Mouse (Mus musculus): ENCODE data around the gene Slc2a3.

The Slc2a3 gene

DNA sequence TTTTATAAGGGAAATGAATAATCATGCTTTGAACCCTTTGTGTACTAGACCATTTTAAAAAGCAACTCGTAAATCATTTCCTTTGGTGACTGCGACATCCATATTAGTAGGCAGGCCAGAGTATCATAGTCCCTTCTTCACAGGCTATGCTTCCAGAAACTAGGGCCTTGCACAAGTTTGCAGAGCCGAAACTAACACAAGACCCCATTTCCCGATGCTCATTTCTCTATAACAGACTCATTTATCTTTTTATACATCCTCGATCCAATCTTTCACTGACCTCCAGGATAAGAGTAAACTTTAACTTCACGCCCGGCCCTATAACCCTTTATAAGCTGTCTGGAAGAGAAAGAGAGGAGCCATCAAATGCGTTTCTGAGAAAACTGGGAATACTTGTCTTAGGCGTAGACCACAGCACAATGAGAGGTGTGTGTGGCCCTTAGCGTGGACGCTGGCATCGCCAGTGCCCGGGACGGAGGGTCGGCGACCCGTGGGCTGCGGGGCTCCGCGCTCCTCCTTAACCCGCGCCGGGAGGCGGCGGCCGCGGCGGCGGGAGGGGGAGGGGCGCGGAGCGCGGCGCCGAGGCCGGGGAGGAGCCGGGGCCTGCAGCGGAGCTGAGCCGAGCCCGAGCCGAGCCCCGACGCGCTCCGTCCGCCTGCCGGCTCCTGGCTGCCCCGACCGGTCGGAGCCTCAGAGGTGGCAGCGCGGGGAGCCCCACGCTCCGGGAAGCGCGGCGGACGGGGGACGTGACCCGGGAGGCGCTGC is 18.0 kb upstream of the Slc2a3 start, which contains the start of gene Foxj2:
Gene Foxj2, plus strand, starts transcription at position 609 of the 765 bp plus-strand sequence.
- H3K36me3 ChIP-seq (ENCODE audit: control insufficient read depth, insufficient read depth, low read length, poor library complexity, severe bottlenecking) = no peaks in the 10 kb centered on the region; the same call in 1 of the 2 replicates
- DNase-seq (ENCODE audit: low read depth, low spot score) = peak; percentile 71
- no peaks in the 10 kb centered on the region for H3K27me3 ChIP-seq (ENCODE audit: control insufficient read depth, insufficient read depth, low read length, poor library complexity, severe bottlenecking)

DNA sequence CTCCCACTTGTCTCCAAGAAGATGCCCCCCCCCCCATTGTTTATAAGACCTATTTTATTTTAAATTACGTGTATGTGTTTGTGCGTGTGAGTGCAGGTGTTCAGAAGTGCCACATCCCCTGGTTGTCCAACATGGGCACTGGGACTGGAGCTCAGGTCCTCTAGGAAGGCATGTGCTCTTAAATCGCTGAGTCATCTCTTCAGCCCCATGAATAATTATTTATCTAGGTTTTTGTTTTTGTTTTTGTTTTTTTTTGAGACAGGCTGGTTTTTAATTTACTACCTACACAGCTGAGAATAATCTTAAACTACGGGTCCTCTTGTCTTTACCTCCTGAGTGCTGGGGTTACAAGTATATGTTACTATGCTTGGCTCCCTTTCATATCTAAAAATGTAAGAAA is 12.2 kb upstream of the Slc2a3 start:
- Histone ChIP-seq H3K36me3 (ENCODE audit: control insufficient read depth, insufficient read depth, low read length, poor library complexity, severe bottlenecking) (no peaks in the 10 kb centered on the region), H3K27me3 (ENCODE audit: control insufficient read depth, insufficient read depth, low read length, poor library complexity, severe bottlenecking) (no peaks in the 10 kb centered on the region)
- no peak for DNase-seq (ENCODE audit: low read depth, low spot score)

DNA sequence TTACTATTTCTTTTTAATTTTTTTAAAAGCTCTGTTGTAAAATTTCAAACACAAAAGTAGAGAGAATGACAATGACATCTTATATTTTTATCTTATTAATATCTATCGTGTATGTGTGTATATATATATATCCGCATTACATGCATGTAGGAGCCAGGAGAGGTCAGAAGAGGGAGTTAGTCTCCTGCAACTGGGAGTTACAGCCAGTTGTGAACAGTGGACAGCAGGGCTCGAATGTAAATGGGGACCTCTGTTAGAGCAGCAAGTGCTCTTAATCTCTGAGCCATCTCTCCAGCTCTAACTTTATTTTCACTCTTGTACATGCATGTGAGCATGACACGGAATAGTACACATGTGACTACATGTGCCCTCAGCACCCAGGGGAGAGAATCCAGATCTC is 11.3 kb upstream of the Slc2a3 start:
- no peak for DNase-seq (ENCODE audit: low read depth, low spot score)
- H3K27me3 ChIP-seq (ENCODE audit: control insufficient read depth, insufficient read depth, low read length, poor library complexity, severe bottlenecking) = no peaks in the 10 kb centered on the region
- no peaks in the 10 kb centered on the region for H3K36me3 ChIP-seq (ENCODE audit: control insufficient read depth, insufficient read depth, low read length, poor library complexity, severe bottlenecking)

DNA sequence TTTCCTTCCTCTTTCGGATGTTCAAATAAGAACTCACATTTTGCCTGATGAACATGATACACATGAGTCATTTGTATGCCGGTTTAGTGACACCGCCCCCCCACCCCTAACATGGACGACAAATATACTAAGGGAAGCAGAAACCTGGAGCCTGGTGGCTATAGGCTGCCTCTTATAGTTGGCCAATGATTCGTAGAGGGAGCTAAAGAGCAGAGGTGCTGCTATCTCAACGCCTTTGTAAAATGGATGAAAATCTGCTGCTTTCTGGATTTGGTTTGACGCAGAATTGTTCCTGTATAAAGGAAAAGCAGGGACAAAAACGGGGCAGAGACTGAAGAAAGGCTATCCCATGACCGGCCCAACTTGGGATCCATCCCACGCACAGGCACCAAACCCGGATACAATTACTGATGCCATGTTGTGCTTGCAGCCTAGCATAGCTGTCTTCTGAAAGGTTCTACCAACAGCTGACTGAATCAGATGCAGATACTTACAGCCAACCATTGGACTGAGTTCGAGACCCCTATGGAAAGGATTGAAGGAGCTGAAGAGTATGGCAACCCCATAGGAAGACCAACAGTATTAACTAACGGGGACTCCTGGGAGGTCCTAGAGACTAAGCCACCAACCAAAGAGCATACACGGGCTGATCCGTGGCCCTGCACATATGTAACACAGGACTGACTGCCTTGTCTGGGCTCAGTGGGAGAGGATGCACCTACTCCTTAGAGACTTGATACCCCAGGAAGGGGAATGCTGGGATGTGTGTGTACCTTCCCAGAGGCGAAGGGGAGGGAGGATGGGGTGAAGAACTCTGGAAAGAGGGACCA is 10.5 kb upstream of the Slc2a3 start:
- Histone ChIP-seq H3K27me3 (ENCODE audit: control insufficient read depth, insufficient read depth, low read length, poor library complexity, severe bottlenecking) (no peaks in the 10 kb centered on the region), H3K36me3 (ENCODE audit: control insufficient read depth, insufficient read depth, low read length, poor library complexity, severe bottlenecking) (no peaks in the 10 kb centered on the region)
- DNase-seq (ENCODE audit: low read depth, low spot score) = peak; percentile 84

DNA sequence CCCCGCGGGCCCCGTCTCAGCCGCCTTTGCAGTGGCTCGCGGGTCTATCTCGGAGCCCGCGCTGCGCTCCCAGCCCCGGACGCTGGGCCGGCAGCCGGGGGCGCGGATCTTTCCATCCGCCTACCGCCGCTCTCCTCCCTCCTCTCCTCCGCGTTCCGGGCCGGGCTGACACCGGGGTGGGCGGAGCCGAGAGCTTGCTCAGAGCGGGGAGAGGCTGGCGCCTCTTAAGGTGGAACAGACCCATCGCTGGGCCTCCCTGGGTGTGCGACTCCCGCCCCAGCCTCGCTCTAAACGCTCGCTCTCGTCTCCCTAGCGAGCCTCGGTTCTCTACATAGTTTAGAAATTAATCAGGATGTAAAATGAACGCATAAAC is 9.8 kb upstream of the Slc2a3 start:
- Histone ChIP-seq H3K36me3 (ENCODE audit: control insufficient read depth, insufficient read depth, low read length, poor library complexity, severe bottlenecking) (no peaks in the 10 kb centered on the region), H3K27me3 (ENCODE audit: control insufficient read depth, insufficient read depth, low read length, poor library complexity, severe bottlenecking) (no peaks in the 10 kb centered on the region)
- peak; percentile 95 for DNase-seq (ENCODE audit: low read depth, low spot score)

DNA sequence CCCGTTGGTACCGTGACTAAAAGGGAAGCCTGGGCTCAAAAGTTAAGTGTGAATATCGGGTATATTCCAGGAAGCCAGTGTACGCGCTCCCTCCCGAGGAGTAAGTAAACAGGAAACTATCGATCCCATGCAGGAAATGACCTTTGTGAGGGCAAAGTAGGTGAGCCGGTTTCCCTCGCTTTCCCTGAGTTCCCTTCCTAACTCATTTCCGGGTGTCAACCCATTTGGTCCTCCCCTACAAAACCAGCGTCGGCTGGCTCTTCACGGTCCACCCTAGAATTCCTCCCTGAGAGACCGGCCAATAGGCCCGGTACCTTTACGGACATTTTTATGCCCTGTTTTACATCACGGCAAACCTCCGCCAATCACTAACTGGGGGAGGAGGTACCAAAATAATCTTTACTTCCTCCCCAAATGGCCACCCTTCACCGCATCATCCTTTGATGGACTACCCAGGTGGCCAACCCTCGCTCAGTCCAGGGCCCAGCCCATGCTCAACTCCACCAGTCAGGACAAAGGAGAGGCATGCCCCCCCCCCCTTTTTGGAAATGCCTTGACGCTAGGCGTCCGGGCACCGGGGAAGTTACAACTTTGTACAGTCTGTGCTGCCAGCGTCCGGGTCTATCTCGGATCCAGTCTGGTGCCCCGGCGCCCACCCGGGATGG is 9.3 kb upstream of the Slc2a3 start:
- Histone ChIP-seq H3K36me3 (ENCODE audit: control insufficient read depth, insufficient read depth, low read length, poor library complexity, severe bottlenecking) (no peaks in the 10 kb centered on the region), H3K27me3 (ENCODE audit: control insufficient read depth, insufficient read depth, low read length, poor library complexity, severe bottlenecking) (no peaks in the 10 kb centered on the region)
- DNase-seq (ENCODE audit: low read depth, low spot score) = peak; percentile 99

DNA sequence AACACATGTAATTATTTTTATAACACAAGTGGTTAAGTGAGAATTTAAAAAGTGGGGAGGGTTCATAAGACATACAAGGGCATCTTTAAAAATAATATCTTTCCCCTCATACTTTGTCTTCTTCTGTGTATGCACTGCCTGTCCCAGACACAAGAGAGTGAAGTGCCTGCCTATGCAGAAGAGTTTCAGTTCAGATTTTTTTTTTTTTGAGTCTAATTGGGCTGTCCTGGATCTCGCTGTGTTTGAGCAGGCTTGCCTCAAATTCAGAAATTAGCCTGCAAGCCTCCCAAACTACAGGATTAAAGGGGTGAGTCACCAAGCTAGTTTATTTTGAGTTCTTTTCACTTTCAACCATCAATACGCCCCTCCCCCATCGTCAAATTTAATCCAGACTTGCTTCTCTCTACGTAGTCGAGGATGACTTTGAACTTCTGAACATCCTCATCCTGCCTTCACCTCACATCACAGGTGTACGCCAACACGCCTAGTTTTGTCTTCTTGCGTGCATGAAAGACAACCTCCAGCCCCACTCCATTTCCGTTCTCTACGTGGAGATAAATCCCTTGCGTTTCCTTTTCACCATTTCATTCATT is 8.7 kb upstream of the Slc2a3 start:
- Histone ChIP-seq H3K27me3 (ENCODE audit: control insufficient read depth, insufficient read depth, low read length, poor library complexity, severe bottlenecking) (no peaks in the 10 kb centered on the region), H3K36me3 (ENCODE audit: control insufficient read depth, insufficient read depth, low read length, poor library complexity, severe bottlenecking) (no peaks in the 10 kb centered on the region)
- DNase-seq (ENCODE audit: low read depth, low spot score) = peak; percentile 75

DNA sequence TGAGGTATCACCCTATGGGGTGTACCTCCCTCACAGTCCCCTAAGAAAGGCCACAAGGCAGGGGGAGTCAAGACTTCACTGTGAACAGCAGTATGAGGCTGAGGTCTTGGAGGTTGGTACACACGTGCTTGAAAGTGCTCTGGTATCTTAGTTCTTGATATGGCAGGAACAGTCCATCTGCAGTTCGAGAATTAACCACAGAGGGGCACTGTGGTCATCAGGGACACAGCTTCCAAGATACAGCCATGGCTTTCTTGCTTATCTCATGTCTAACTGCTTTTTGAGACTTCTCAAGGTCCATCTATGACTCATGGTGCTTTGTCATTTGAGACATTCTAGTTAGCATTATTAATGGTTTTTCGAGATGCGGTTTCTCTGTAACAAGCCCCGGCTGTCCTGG is 3.0 kb upstream of the Slc2a3 start:
- no peaks in the 10 kb centered on the region for H3K36me3 ChIP-seq (ENCODE audit: control insufficient read depth, insufficient read depth, low read length, poor library complexity, severe bottlenecking)
- DNase-seq (ENCODE audit: low read depth, low spot score) = peak; percentile 90
- no peaks in the 10 kb centered on the region for H3K27me3 ChIP-seq (ENCODE audit: control insufficient read depth, insufficient read depth, low read length, poor library complexity, severe bottlenecking)

DNA sequence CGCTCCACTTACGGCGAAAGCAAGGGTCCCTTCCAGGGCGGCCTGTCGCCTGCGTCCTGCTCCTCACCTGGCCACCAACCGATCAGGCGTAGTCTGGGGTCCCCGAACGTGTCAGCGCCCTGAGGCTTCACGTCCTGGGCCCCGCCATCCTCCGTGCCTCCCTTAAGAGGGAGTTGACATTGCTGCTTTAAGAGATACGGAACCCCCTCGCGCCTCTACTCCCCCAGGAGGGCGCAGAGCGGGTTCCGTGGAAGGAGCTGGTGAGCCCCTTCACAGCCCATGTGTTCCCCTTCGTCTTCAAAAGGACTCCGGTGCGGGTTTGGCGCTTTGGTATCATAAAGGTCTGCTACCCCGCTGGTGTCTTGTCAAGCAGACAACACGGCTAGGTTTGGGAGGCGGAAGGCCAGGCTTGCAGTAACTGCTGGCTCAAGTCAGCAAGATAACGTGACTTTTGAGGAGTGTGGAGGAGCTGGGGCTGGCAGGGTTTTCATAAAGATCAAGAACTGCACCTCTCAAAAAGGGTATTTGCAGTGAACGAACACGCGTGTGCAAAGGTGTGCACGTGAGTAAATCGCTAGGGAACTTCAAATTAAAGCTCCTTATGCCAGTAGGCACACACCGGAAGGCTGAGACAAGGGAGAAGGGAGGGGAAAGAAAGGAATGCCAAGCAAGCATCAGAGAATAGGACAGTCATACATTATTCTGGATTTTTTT is 518 bp upstream of the Slc2a3 start:
- Histone ChIP-seq H3K27me3 (ENCODE audit: control insufficient read depth, insufficient read depth, low read length, poor library complexity, severe bottlenecking) (no peaks in the 10 kb centered on the region), H3K36me3 (ENCODE audit: control insufficient read depth, insufficient read depth, low read length, poor library complexity, severe bottlenecking) (no peaks in the 10 kb centered on the region)
- DNase-seq (ENCODE audit: low read depth, low spot score) = peak; percentile 54

DNA sequence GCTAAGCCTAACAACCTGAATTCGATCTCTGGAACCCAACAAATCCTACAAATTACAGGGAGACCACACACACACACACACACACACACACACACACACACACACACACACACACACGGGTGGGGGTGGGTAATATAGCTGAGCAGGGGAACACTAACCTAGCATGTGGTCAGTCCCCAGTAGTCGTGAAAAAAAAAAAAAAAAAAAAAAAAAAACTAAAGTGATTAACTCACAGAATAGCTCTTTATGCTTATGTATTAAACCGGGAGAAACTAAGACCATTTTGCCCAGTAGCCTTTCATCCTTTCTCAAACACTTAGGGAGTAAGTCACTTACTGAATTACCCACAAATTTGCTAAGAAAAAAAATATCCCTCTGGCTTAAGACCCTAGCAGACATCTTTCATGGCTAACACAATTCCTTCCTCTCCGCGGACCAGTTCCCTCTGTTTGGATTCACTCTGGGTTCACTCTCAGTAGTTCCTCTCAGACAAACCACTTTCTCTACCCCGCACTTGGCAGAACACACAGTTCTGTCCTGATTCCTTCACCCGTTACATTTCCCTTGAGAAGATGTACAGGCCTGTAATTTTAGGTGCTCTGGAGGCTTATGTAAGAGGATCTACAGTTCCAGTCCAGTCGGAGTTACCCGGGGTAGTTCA is 670 bp downstream of the Slc2a3 start:
- H3K27me3 ChIP-seq (ENCODE audit: control insufficient read depth, insufficient read depth, low read length, poor library complexity, severe bottlenecking) = no peaks in the 10 kb centered on the region
- DNase-seq (ENCODE audit: low read depth, low spot score) = no peak
- H3K36me3 ChIP-seq (ENCODE audit: control insufficient read depth, insufficient read depth, low read length, poor library complexity, severe bottlenecking) = no peaks in the 10 kb centered on the region

DNA sequence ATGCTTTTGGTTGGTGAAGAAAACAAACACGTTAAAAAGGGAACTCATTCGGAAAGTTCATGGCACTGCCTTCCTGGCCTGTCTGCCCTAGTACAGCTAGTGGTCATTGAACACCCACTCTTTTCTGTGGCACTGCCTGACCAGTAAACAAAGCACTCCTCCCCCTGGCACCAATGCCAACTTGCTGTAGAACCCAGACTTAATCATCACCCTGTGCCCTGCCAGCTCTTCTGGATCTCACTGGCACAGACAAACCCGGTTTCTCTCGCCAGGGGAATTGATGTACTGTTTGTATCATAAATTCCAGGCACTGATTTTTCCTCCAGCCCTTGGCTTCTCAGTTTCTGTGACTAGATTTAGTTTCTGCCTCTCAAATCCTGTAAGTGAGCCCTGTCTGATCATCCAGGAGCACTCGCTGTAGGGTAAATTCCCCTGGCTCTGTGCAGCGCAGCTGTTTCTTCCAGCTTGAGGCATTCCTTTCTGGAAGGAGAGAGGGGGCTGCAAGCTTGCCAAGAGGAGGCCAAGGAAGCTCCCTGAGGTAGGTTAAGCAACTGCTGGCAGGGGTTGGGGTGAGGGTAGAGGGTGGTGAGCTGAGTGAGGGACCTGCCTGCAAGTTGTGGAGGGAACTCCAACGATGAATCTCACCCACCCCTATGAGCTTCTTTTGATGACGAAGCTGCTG is 6.0 kb downstream of the Slc2a3 start:
- Histone ChIP-seq H3K27me3 (ENCODE audit: control insufficient read depth, insufficient read depth, low read length, poor library complexity, severe bottlenecking) (no peaks in the 10 kb centered on the region), H3K36me3 (ENCODE audit: control insufficient read depth, insufficient read depth, low read length, poor library complexity, severe bottlenecking) (no peaks in the 10 kb centered on the region)
- DNase-seq (ENCODE audit: low read depth, low spot score) = no peak

DNA sequence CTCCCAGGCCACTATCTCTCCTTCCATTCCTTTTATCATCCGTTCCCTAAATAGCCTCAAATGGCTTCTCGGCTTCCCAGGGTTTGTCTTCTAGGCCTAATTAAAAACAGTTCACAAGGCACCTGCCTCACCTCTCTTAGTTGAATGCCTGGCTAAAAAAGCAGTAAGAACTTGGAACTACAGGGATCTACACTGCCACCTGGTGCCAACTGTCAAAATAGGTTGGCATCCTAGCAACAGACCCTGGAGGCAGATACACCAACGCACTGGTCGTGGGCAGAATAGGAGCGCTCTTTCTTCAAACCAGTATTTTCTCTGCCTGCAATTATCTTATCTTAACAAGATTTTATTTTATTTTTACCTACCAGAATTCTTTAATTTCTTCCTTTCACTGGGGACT is 15.2 kb downstream of the Slc2a3 start:
- peak; percentile 85 for DNase-seq (ENCODE audit: low read depth, low spot score)

DNA sequence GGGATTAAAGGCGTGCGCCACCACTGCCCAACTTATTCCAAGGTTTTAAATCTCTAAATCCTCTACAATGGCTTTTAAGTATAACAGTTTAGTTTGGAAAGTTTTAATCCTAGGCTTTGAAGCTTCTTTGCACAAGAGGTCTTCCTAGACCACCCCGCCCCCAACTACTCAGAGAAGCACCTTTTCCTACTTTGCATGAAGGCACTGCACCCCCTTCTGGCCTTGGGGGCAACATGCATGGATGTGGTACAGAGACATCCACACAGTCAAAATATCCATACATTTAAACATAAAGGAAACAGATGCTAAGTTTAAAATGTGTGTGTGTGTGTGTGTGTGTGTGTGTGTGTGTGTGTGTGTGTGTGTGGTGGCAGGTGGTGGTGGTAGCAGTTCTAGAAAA is 16.6 kb downstream of the Slc2a3 start:
- Histone ChIP-seq H3K27me3 (ENCODE audit: control insufficient read depth, insufficient read depth, low read length, poor library complexity, severe bottlenecking) (no peaks in the 10 kb centered on the region), H3K36me3 (ENCODE audit: control insufficient read depth, insufficient read depth, low read length, poor library complexity, severe bottlenecking) (no peaks in the 10 kb centered on the region)
- DNase-seq (ENCODE audit: low read depth, low spot score) = peak; percentile 44

More for the DNA sequence above, 15.2 kb downstream of the Slc2a3 start:
- H3K27me3 ChIP-seq (ENCODE audit: control insufficient read depth, insufficient read depth, low read length, poor library complexity, severe bottlenecking) = no peaks in the 10 kb centered on the region
- H3K36me3 ChIP-seq (ENCODE audit: control insufficient read depth, insufficient read depth, low read length, poor library complexity, severe bottlenecking) = no peaks in the 10 kb centered on the region
